In genomic region chr7:100429911-100430310, GRCm38 (mm10) we compare ENCODE assay signal across 17 mouse cellular contexts. TPM values are rescaled to one million over a fixed set of nuclear protein-coding genes. Genes with fewer than 3 reads are reported as not detected.
DNase-seq lines count a peak whose midpoint lies in the region; ATAC-seq and TF ChIP-seq lines count a peak whose summit lies in the region.
"Had no signal": no experiment of that assay in that cellular context is flagged by ENCODE, and none has a peak within 500 bp of the region (broad histone marks: within the 10 kb centered on the region; RNA-seq: fewer than 3 reads in every experiment).

No protein-coding gene starts in this region.

- no peak for TF ChIP-seq CTCF in spleen, adult 2 months (IDR thresholded peaks at IDR 0.05; ENCODE audit: extremely low read depth, insufficient read depth, insufficient read length, insufficient replicate concordance)

- no peaks in the 10 kb centered on the region for H3K4me1 ChIP-seq in spleen, adult 2 months (ENCODE audit: control insufficient read depth, insufficient read depth, insufficient read length)
- no peaks in the 10 kb centered on the region for H3K4me1 ChIP-seq in forebrain, embryonic 14.5 days (ENCODE audit: control insufficient read depth, insufficient read depth, low read length)
- H3K4me1 ChIP-seq in hindbrain, embryonic 14.5 days (replicated peaks; ENCODE audit: control insufficient read depth, insufficient read depth, low read length): no peaks in the 10 kb centered on the region
- H3K4me1 ChIP-seq: forebrain, embryonic 12.5 days; midbrain, embryonic 13.5 days; neural tube, embryonic 12.5 days had no signal

- peak; percentile 61 for ATAC-seq in megakaryocyte-erythroid progenitor cell, adult 5-6 weeks (replicated peaks; ENCODE audit: low FRiP score, low TSS enrichment, poor library complexity, severe bottlenecking)
- ATAC-seq in forebrain, embryonic 14.5 days: no peak
- no peak for ATAC-seq in hindbrain, embryonic 14.5 days (ENCODE audit: low FRiP score)
- ATAC-seq: midbrain, embryonic 13.5 days had no signal

- no peaks in the 10 kb centered on the region for H3K9me3 ChIP-seq in forebrain, embryonic 14.5 days (replicated peaks; ENCODE audit: control insufficient read depth, low read length)
- H3K9me3 ChIP-seq in hindbrain, embryonic 14.5 days (ENCODE audit: control insufficient read depth, low read length): no peaks in the 10 kb centered on the region
- H3K9me3 ChIP-seq: forebrain, embryonic 12.5 days; midbrain, embryonic 13.5 days; neural tube, embryonic 12.5 days had no signal

- DNase-seq in gastrocnemius, adult 18-20 months (ENCODE audit: low spot score): peak; percentile 40
- DNase-seq in gastrocnemius, adult 8-10 months (ENCODE audit: low spot score in 2 of 2): no peak
- DNase-seq in spleen, adult 2 months (ENCODE audit: low read depth in 1 of 2, low spot score in 2 of 2): no peak
- DNase-seq in spleen, postnatal 14 days (ENCODE audit: low spot score in 2 of 2): no peak
- peak; percentile 35 for DNase-seq in heart, adult 8-10 months (ENCODE audit: low spot score)
- DNase-seq in forebrain, embryonic 14.5 days (ENCODE audit: low spot score): no peak
- no peak for DNase-seq in hindbrain, embryonic 14.5 days (ENCODE audit: low spot score)
- DNase-seq: cerebellum, adult 11-12 months; kidney, adult 2 months; layer of hippocampus, postnatal 36 days; lung, embryonic 14.5 days; thymus, postnatal 25 days had no signal

- H3K27ac ChIP-seq in spleen, adult 2 months (ENCODE audit: insufficient read depth, low read length): peak overlapping the region; percentile 23; the same call in 1 of the 2 replicates
- no peak overlapping the region for H3K27ac ChIP-seq in forebrain, embryonic 14.5 days (ENCODE audit: low read depth, low read length)
- H3K27ac ChIP-seq in hindbrain, embryonic 14.5 days: no peak overlapping the region
- H3K27ac ChIP-seq: forebrain, embryonic 12.5 days; midbrain, embryonic 13.5 days; neural tube, embryonic 12.5 days had no signal

- no peaks in the 10 kb centered on the region for H3K27me3 ChIP-seq in spleen, adult 2 months (ENCODE audit: control insufficient read depth, insufficient read depth, low read length)
- H3K27me3 ChIP-seq in forebrain, embryonic 14.5 days (replicated peaks; ENCODE audit: control insufficient read depth, insufficient read depth, low read length): no peaks in the 10 kb centered on the region
- H3K27me3 ChIP-seq in hindbrain, embryonic 14.5 days (ENCODE audit: control insufficient read depth, insufficient read depth, low read length): no peaks in the 10 kb centered on the region
- H3K27me3 ChIP-seq: forebrain, embryonic 12.5 days; midbrain, embryonic 13.5 days; neural tube, embryonic 12.5 days had no signal

- WGBS in spleen, adult 2 months: 71% methylated on average over 11 of the region's 11 CpGs
- WGBS in forebrain, embryonic 14.5 days: 93% methylated on average over 11 of the region's 11 CpGs
- WGBS in hindbrain, embryonic 14.5 days: 92% methylated on average over 11 of the region's 11 CpGs

- H3K9ac ChIP-seq in forebrain, embryonic 14.5 days (ENCODE audit: low read length): no peak overlapping the region
- H3K9ac ChIP-seq in hindbrain, embryonic 14.5 days: no peak overlapping the region
- H3K9ac ChIP-seq: forebrain, embryonic 12.5 days; lung, embryonic 14.5 days; midbrain, embryonic 13.5 days; neural tube, embryonic 12.5 days had no signal

- no peak overlapping the region for H3K4me3 ChIP-seq in spleen, adult 2 months (ENCODE audit: extremely low read depth, insufficient read depth, insufficient read length)
- H3K4me3 ChIP-seq in forebrain, embryonic 14.5 days (ENCODE audit: low read depth, low read length): no peak overlapping the region
- H3K4me3 ChIP-seq in hindbrain, embryonic 14.5 days (replicated peaks; ENCODE audit: low read length): no peak overlapping the region
- H3K4me3 ChIP-seq: forebrain, embryonic 12.5 days; midbrain, embryonic 13.5 days; neural tube, embryonic 12.5 days had no signal

- H3K4me2 ChIP-seq in forebrain, embryonic 14.5 days (ENCODE audit: low read length): no peak overlapping the region
- no peak overlapping the region for H3K4me2 ChIP-seq in hindbrain, embryonic 14.5 days (replicated peaks)
- H3K4me2 ChIP-seq: forebrain, embryonic 12.5 days; lung, embryonic 14.5 days; midbrain, embryonic 13.5 days; neural tube, embryonic 12.5 days had no signal

- peaks cover 32% of the 10 kb centered on the region for H3K36me3 ChIP-seq in spleen, adult 2 months (ENCODE audit: control insufficient read depth, insufficient read depth, low read length)
- peaks cover 83% of the 10 kb centered on the region for H3K36me3 ChIP-seq in forebrain, embryonic 14.5 days (ENCODE audit: control insufficient read depth, insufficient read depth, low read length)
- H3K36me3 ChIP-seq in hindbrain, embryonic 14.5 days (replicated peaks; ENCODE audit: control insufficient read depth, insufficient read depth): peaks cover 91% of the 10 kb centered on the region

- no peak for TF ChIP-seq POLR2A in spleen, adult 2 months (IDR thresholded peaks at IDR 0.05; ENCODE audit: low read depth, low read length)

RNA-seq across cellular contexts. Expression of gene Ucp3, which starts 42.9 kb away (rescaled TPM):
- 100 to 1,000 TPM in 1 of 2 experiments, 10 to 100 TPM in 1; 94.4 to 203 TPM for total RNA-seq in gastrocnemius, adult 18-20 months (2021)
- 100 to 1,000 TPM in 2 of 4 experiments, 10 to 100 TPM in 2; 88.7 to 109 (median 102) TPM for total RNA-seq in gastrocnemius, adult 8-10 months (2022)
- 0.77 and 1.3 TPM in 2 replicates for polyA plus RNA-seq in spleen, adult 2 months (2012; rRNA removed)
- total RNA-seq in heart, adult 8-10 months (2022): 10 to 100 TPM; 20.7 to 55.8 (median 48.5) TPM
- total RNA-seq in megakaryocyte-erythroid progenitor cell, adult 5-6 weeks (2014; fragmentation: Nextera tagmentation): not detected in 2 replicates
- not detected in 2 replicates for total RNA-seq in megakaryocyte-erythroid progenitor cell, adult 5-6 weeks (2017)
- polyA plus RNA-seq in forebrain, embryonic 14.5 days (2014; fragmentation: Nextera tagmentation; extraction: Ambion mirVana): not detected in 2 replicates
- not detected in 2 replicates for polyA plus RNA-seq in hindbrain, embryonic 14.5 days (2014; fragmentation: Nextera tagmentation; extraction: Ambion mirVana)
- polyA plus RNA-seq: C2C12; forebrain, embryonic 12.5 days; lung, embryonic 14.5 days; midbrain, embryonic 13.5 days; neural tube, embryonic 12.5 days had no signal

RNA-seq across cellular contexts. Expression of gene Ppme1, which starts 57.8 kb away (rescaled TPM):
- 10 to 100 TPM; 22.6 to 24.6 TPM for total RNA-seq in gastrocnemius, adult 18-20 months (2021)
- total RNA-seq in gastrocnemius, adult 8-10 months (2022): 10 to 100 TPM; 20.4 to 30.2 (median 24.2) TPM
- 46.3 and 57.2 TPM in 2 replicates for polyA plus RNA-seq in spleen, adult 2 months (2012; rRNA removed)
- 10 to 100 TPM; 36.0 to 38.6 (median 36.9) TPM for total RNA-seq in heart, adult 8-10 months (2022)
- 24.8 and 31.4 TPM in 2 replicates for total RNA-seq in megakaryocyte-erythroid progenitor cell, adult 5-6 weeks (2014; fragmentation: Nextera tagmentation)
- total RNA-seq in megakaryocyte-erythroid progenitor cell, adult 5-6 weeks (2017): 25.7 and 35.3 TPM in 2 replicates
- polyA plus RNA-seq in forebrain, embryonic 14.5 days (2014; fragmentation: Nextera tagmentation; extraction: Ambion mirVana): 120 and 138 TPM in 2 replicates
- polyA plus RNA-seq in hindbrain, embryonic 14.5 days (2014; fragmentation: Nextera tagmentation; extraction: Ambion mirVana): 155 and 162 TPM in 2 replicates

RNA-seq across cellular contexts. Expression of gene C2cd3, which starts 57.9 kb away (rescaled TPM):
- total RNA-seq in gastrocnemius, adult 18-20 months (2021): 1 to 10 TPM; 5.5 to 6.1 TPM
- total RNA-seq in gastrocnemius, adult 8-10 months (2022): 1 to 10 TPM; 5.2 to 5.8 (median 5.5) TPM
- 24.1 and 26.4 TPM in 2 replicates for polyA plus RNA-seq in spleen, adult 2 months (2012; rRNA removed)
- 1 to 10 TPM; 7.5 to 9.7 (median 8.5) TPM for total RNA-seq in heart, adult 8-10 months (2022)
- total RNA-seq in megakaryocyte-erythroid progenitor cell, adult 5-6 weeks (2014; fragmentation: Nextera tagmentation): 57.6 and 71.1 TPM in 2 replicates
- total RNA-seq in megakaryocyte-erythroid progenitor cell, adult 5-6 weeks (2017): 19.1 and 32.6 TPM in 2 replicates
- 25.7 and 31.7 TPM in 2 replicates for polyA plus RNA-seq in forebrain, embryonic 14.5 days (2014; fragmentation: Nextera tagmentation; extraction: Ambion mirVana)
- polyA plus RNA-seq in hindbrain, embryonic 14.5 days (2014; fragmentation: Nextera tagmentation; extraction: Ambion mirVana): 20.5 and 21.3 TPM in 2 replicates

Comparison
In these comparisons a context has a peak if more than half of its experiments do, and no peak if none do; other contexts are left out.
1. DNase-seq: peak in gastrocnemius, adult 18-20 months (single experiment) and heart, adult 8-10 months (single experiment); none in gastrocnemius, adult 8-10 months (0 of 2), spleen, adult 2 months (0 of 2), spleen, postnatal 14 days (0 of 2), forebrain, embryonic 14.5 days (single experiment) and hindbrain, embryonic 14.5 days (single experiment).
2. RNA of gene Ucp3, which starts 42.9 kb away (total RNA-seq): 94.4 to 203 TPM in gastrocnemius, adult 18-20 months, 88.7 to 109 TPM in gastrocnemius, adult 8-10 months and 20.7 to 55.8 TPM in heart, adult 8-10 months; not detected in megakaryocyte-erythroid progenitor cell, adult 5-6 weeks; every median in the first group is over 10 times any median in the second.